Mouse (Mus musculus) forebrain, embryonic 15.5 days (tissue): ENCODE measurements around the gene Sertad3. TPM values are rescaled to one million over a fixed set of nuclear protein-coding genes. Genes with fewer than 3 reads are reported as not detected.

ENCODE experiments used
- ATAC-seq: fragments of 200-750 bp; cut with Nextera tagmentation; replicated peaks from 2 replicates; pipeline ENCODE4 v1.8.0; 2017; ENCODE audit warnings: mild to moderate bottlenecking, moderate TSS enrichment, moderate library complexity
- H3K27ac ChIP-seq: fragments of 300-500 bp; sonication (generic); replicated peaks from 2 replicates; pipeline ENCODE4 v1.5.1; 2015; ENCODE audit warnings: mild to moderate bottlenecking, inconsistent platforms
- H3K27me3 ChIP-seq: fragments of 300-500 bp; sonication (generic); 2 replicates; pipeline ENCODE4 v1.6.1; 2015; ENCODE audit warnings: inconsistent platforms
- H3K36me3 ChIP-seq: fragments of 300-500 bp; sonication (generic); 2 replicates; pipeline ENCODE4 v1.6.1; 2015; ENCODE audit warnings: mild to moderate bottlenecking, inconsistent platforms
- H3K4me1 ChIP-seq: fragments of 300-500 bp; sonication (generic); 2 replicates; pipeline ENCODE4 v1.6.1; 2015; ENCODE audit warnings: inconsistent platforms
- H3K4me2 ChIP-seq: fragments of 300-500 bp; sonication (generic); replicated peaks from 2 replicates; pipeline ENCODE4 v1.6.1; 2015; ENCODE audit warnings: mild to moderate bottlenecking, inconsistent platforms
- H3K4me3 ChIP-seq: fragments of 300-500 bp; sonication (generic); 2 replicates; pipeline ENCODE4 v1.5.1; 2015; ENCODE audit warnings: mild to moderate bottlenecking, inconsistent platforms
- H3K9ac ChIP-seq: fragments of 300-500 bp; sonication (generic); replicated peaks from 2 replicates; pipeline ENCODE4 v1.6.1; 2015; ENCODE audit warnings: mild to moderate bottlenecking, inconsistent platforms
- H3K9me3 ChIP-seq: fragments of 300-500 bp; sonication (generic); 2 replicates; pipeline ENCODE4 v1.6.1; 2016; ENCODE audit warnings: inconsistent platforms
- WGBS: fragments of 180-500 bp; shearing (Covaris S2); methylation state at CpG from one replicate; pipeline ENCODE4 v1.1.7; 2015; ENCODE audit warnings: mixed read lengths; 5-methylcytosine and 5-hydroxymethylcytosine counted together
- polyA plus RNA-seq: library from polyadenylated mRNA; unstranded; fragments of >200 nt; fragmentation: Nextera tagmentation; extraction: Ambion mirVana; gene quantifications from 2 replicates; pipeline ENCODE4 v1.2.1, GENCODE M21; 2015

Gene Sertad3
- polyA plus RNA-seq, 1 experiment from 2014 or later, result 13.8 TPM

GRCm38 (mm10) chr7:27448421-27449206 lies 25.0 kb upstream of the Sertad3 start:
- 58% methylated on average over 15 of the region's 15 CpGs for WGBS
- peaks cover 12% of the 10 kb centered on the region; the same call in 1 of the 2 replicates for H3K4me1 ChIP-seq
- H3K27ac ChIP-seq, result no peak overlapping the region
- H3K36me3 ChIP-seq, result no peaks in the 10 kb centered on the region
- no peak; the same call in 1 of the 2 replicates for ATAC-seq
- H3K9ac ChIP-seq, result no peak overlapping the region
- no peaks in the 10 kb centered on the region for H3K9me3 ChIP-seq
- H3K4me3 ChIP-seq, result peak overlapping the region; percentile 51
- no peaks in the 10 kb centered on the region for H3K27me3 ChIP-seq
- peak overlapping the region; percentile 73 for H3K4me2 ChIP-seq

GRCm38 (mm10) chr7:27449256-27449862 lies 24.2 kb upstream of the Sertad3 start:
- 62% methylated on average over 10 of the region's 10 CpGs for WGBS
- H3K27ac ChIP-seq, result no peak overlapping the region
- H3K4me2 ChIP-seq, result no peak overlapping the region

GRCm38 (mm10) chr7:27451359-27451758 lies 22.2 kb upstream of the Sertad3 start:
- no peak overlapping the region for H3K4me3 ChIP-seq
- no peaks in the 10 kb centered on the region for H3K27me3 ChIP-seq
- H3K9ac ChIP-seq, result no peak overlapping the region
- no peak overlapping the region for H3K4me2 ChIP-seq
- WGBS, result 95% methylated on average over 2 of the region's 2 CpGs
- H3K9me3 ChIP-seq, result no peaks in the 10 kb centered on the region
- H3K36me3 ChIP-seq, result no peaks in the 10 kb centered on the region
- ATAC-seq, result no peak
- H3K27ac ChIP-seq, result no peak overlapping the region
- H3K4me1 ChIP-seq, result 0 out of 2 replicates have a peak, but pooled peaks cover 9% of the 10 kb centered on the region

More at GRCm38 (mm10) chr7:27449256-27449862, 24.2 kb upstream of the Sertad3 start:
- Histone ChIP-seq H3K4me3 (no peak overlapping the region), H3K4me1 (peaks cover 12% of the 10 kb centered on the region; the same call in 1 of the 2 replicates), H3K36me3 (no peaks in the 10 kb centered on the region), H3K9ac (no peak overlapping the region), H3K27me3 (no peaks in the 10 kb centered on the region), H3K9me3 (no peaks in the 10 kb centered on the region)
- ATAC-seq, result no peak

GRCm38 (mm10) chr7:27452206-27452770 lies 21.3 kb upstream of the Sertad3 start:
- Histone ChIP-seq H3K9ac (no peak overlapping the region), H3K27me3 (no peaks in the 10 kb centered on the region), H3K4me2 (no peak overlapping the region), H3K9me3 (no peaks in the 10 kb centered on the region), H3K36me3 (no peaks in the 10 kb centered on the region), H3K27ac (no peak overlapping the region), H3K4me1 (0 out of 2 replicates have a peak, but pooled peaks cover 7% of the 10 kb centered on the region), H3K4me3 (no peak overlapping the region)
- 53% methylated on average over 13 of the region's 13 CpGs for WGBS
- ATAC-seq, result no peak

- 83% methylated on average over 10 of the region's 10 CpGs for WGBS
- ATAC-seq, result no peak
- no peak overlapping the region for H3K4me3 ChIP-seq
- no peaks in the 10 kb centered on the region for H3K27me3 ChIP-seq
- H3K9me3 ChIP-seq, result no peaks in the 10 kb centered on the region
- H3K4me2 ChIP-seq, result no peak overlapping the region
- no peaks in the 10 kb centered on the region for H3K4me1 ChIP-seq
- no peak overlapping the region for H3K27ac ChIP-seq
- no peak overlapping the region for H3K9ac ChIP-seq
- H3K36me3 ChIP-seq, result no peaks in the 10 kb centered on the region
Measured at GRCm38 (mm10) chr7:27454461-27455121, 19.0 kb upstream of the Sertad3 start.

- ATAC-seq, result no peak
- WGBS, result 86% methylated on average over 3 of the region's 3 CpGs
Measured at GRCm38 (mm10) chr7:27455273-27455672, 18.3 kb upstream of the Sertad3 start.

GRCm38 (mm10) chr7:27458614-27459013 lies 15.0 kb upstream of the Sertad3 start:
- H3K9ac ChIP-seq, result no peak overlapping the region
- H3K36me3 ChIP-seq, result no peaks in the 10 kb centered on the region
- 86% methylated on average over 4 of the region's 4 CpGs for WGBS
- no peak overlapping the region for H3K27ac ChIP-seq
- ATAC-seq, result no peak
- H3K4me3 ChIP-seq, result no peak overlapping the region
- H3K4me2 ChIP-seq, result no peak overlapping the region
- H3K9me3 ChIP-seq, result no peaks in the 10 kb centered on the region
- no peaks in the 10 kb centered on the region for H3K4me1 ChIP-seq
- H3K27me3 ChIP-seq, result no peaks in the 10 kb centered on the region

More at GRCm38 (mm10) chr7:27455273-27455672, 18.3 kb upstream of the Sertad3 start:
- no peaks in the 10 kb centered on the region for H3K9me3 ChIP-seq
- no peak overlapping the region for H3K4me2 ChIP-seq
- no peaks in the 10 kb centered on the region for H3K36me3 ChIP-seq
- no peak overlapping the region for H3K27ac ChIP-seq
- H3K4me1 ChIP-seq, result no peaks in the 10 kb centered on the region
- H3K4me3 ChIP-seq, result no peak overlapping the region
- H3K27me3 ChIP-seq, result no peaks in the 10 kb centered on the region
- no peak overlapping the region for H3K9ac ChIP-seq

GRCm38 (mm10) chr7:27459640-27460039 lies 13.9 kb upstream of the Sertad3 start:
- Histone ChIP-seq H3K9ac (no peak overlapping the region), H3K4me1 (no peaks in the 10 kb centered on the region), H3K4me2 (no peak overlapping the region), H3K27ac (no peak overlapping the region), H3K36me3 (no peaks in the 10 kb centered on the region), H3K9me3 (no peaks in the 10 kb centered on the region), H3K27me3 (no peaks in the 10 kb centered on the region), H3K4me3 (no peak overlapping the region)
- 91% methylated on average over 5 of the region's 5 CpGs for WGBS
- ATAC-seq, result no peak

GRCm38 (mm10) chr7:27460477-27460876 lies 13.1 kb upstream of the Sertad3 start:
- H3K9ac ChIP-seq, result no peak overlapping the region
- H3K9me3 ChIP-seq, result no peaks in the 10 kb centered on the region
- WGBS, result 84% methylated on average over 6 of the region's 6 CpGs
- ATAC-seq, result no peak
- H3K27me3 ChIP-seq, result no peaks in the 10 kb centered on the region
- no peak overlapping the region for H3K4me2 ChIP-seq
- H3K27ac ChIP-seq, result no peak overlapping the region
- H3K4me3 ChIP-seq, result no peak overlapping the region
- no peaks in the 10 kb centered on the region for H3K36me3 ChIP-seq
- no peaks in the 10 kb centered on the region for H3K4me1 ChIP-seq

GRCm38 (mm10) chr7:27467648-27468047 lies 5.9 kb upstream of the Sertad3 start:
- no peak overlapping the region for H3K4me2 ChIP-seq
- no peaks in the 10 kb centered on the region for H3K9me3 ChIP-seq
- WGBS, result 32% methylated on average over 4 of the region's 4 CpGs
- no peak overlapping the region for H3K27ac ChIP-seq
- no peak for ATAC-seq
- H3K36me3 ChIP-seq, result no peaks in the 10 kb centered on the region
- H3K4me3 ChIP-seq, result no peak overlapping the region
- peaks cover 5% of the 10 kb centered on the region; the same call in 1 of the 2 replicates for H3K4me1 ChIP-seq
- H3K27me3 ChIP-seq, result no peaks in the 10 kb centered on the region
- H3K9ac ChIP-seq, result no peak overlapping the region

- peaks cover 2% of the 10 kb centered on the region; the same call in 1 of the 2 replicates for H3K36me3 ChIP-seq
- no peak overlapping the region for H3K9ac ChIP-seq
- no peaks in the 10 kb centered on the region for H3K9me3 ChIP-seq
- no peak overlapping the region for H3K4me3 ChIP-seq
- WGBS, result 91% methylated on average over 11 of the region's 11 CpGs
- H3K4me1 ChIP-seq, result peaks cover 19% of the 10 kb centered on the region
- H3K27ac ChIP-seq, result no peak overlapping the region
- no peak for ATAC-seq
- no peak overlapping the region for H3K4me2 ChIP-seq
- no peaks in the 10 kb centered on the region for H3K27me3 ChIP-seq
Measured at GRCm38 (mm10) chr7:27471390-27472120, 2.0 kb upstream of the Sertad3 start.
